Mouse (Mus musculus) G1E (cell line): ENCODE data around the gene Tmem270.

Source experiments
- CTCF ChIP-seq: IDR thresholded peaks from 2 replicates; pipeline ENCODE4 v1.5.1; 2012; ENCODE audit warnings: low read depth, low read length, inconsistent platforms, mixed read lengths
- GATA1 ChIP-seq: IDR thresholded peaks from 2 replicates; pipeline ENCODE4 v1.6.1; 2012; ENCODE audit warnings: borderline replicate concordance, low read length, inconsistent platforms, mixed read lengths
- GATA2 ChIP-seq: IDR thresholded peaks from 2 replicates; pipeline ENCODE4 v1.6.1; 2012; ENCODE audit warnings: low read depth, low read length, inconsistent platforms, borderline replicate concordance
- POLR2AphosphoS5 ChIP-seq: IDR thresholded peaks from 2 replicates; pipeline ENCODE4 v1.6.1; 2012; ENCODE audit warnings: low read depth, low read length, inconsistent platforms; ENCODE audit not compliant: insufficient replicate concordance
- TAL1 ChIP-seq: conservative IDR thresholded peaks from 2 replicates; pipeline ENCODE4 v1.6.1; 2012; ENCODE audit warnings: low read depth, low read length, inconsistent platforms, mixed read lengths

- TF ChIP-seq CTCF (no peak), GATA1 (no peak), TAL1 (no peak), GATA2 (no peak), POLR2AphosphoS5 (no peak)
These were observed at the start of gene Tmem270 for GRCm38 (mm10) chr5:134906633-134907032.
